In genomic region chr5:35129208-35129607, GRCm38 (mm10) we compare ENCODE assay signal across 11 mouse cellular contexts. TPM values are rescaled to one million over a fixed set of nuclear protein-coding genes. Genes with fewer than 3 reads are reported as not detected.
DNase-seq lines count a peak whose midpoint lies in the region; ATAC-seq lines count a peak whose summit lies in the region.
"Had no signal": no experiment of that assay in that cellular context is flagged by ENCODE, and none has a peak within 500 bp of the region (broad histone marks: within the 10 kb centered on the region; RNA-seq: fewer than 3 reads in every experiment).

No protein-coding gene starts in this region.

- no peak for ATAC-seq in megakaryocyte progenitor cell, adult 5-6 weeks (replicated peaks; ENCODE audit: poor library complexity)

- peak; percentile 35 for DNase-seq in cerebellum, adult 8-10 months
- no peak for DNase-seq in cerebellum, postnatal 36 days
- peak; percentile 77 for DNase-seq in layer of hippocampus, adult 11-12 months (ENCODE audit: low spot score)
- DNase-seq in layer of hippocampus, postnatal 25 days (ENCODE audit: extremely low spot score in 1 of 2, low spot score in 1 of 2), result no peak
- peak; percentile 61 to 81 for DNase-seq in left cerebral cortex, adult 9 months (ENCODE audit: low spot score in 2 of 2)
- DNase-seq in lung, postnatal 14 days, result no peak
- DNase-seq in adrenal gland, adult 18-20 months (ENCODE audit: low spot score in 2 of 2), result no peak
- DNase-seq: gastrocnemius, postnatal 36 days; heart, postnatal 10 days; kidney, postnatal 25 days had no signal

RNA-seq across cellular contexts. Expression of gene Lrpap1, which starts 23.6 kb away (rescaled TPM):
- 100 to 1,000 TPM; 146 to 151 TPM for total RNA-seq in layer of hippocampus, postnatal 25 days (2021)
- total RNA-seq in megakaryocyte progenitor cell, adult 5-6 weeks (2015), result 32.4 and 41.8 TPM in 2 replicates
- 66.7 and 69.5 TPM in 2 replicates for total RNA-seq in megakaryocyte progenitor cell, adult 5-6 weeks (2017)
- total RNA-seq in adrenal gland, adult 18-20 months (2021), result 100 to 1,000 TPM; 115 TPM

Comparison
In these comparisons a context has a peak if more than half of its experiments do, and no peak if none do; other contexts are left out.
1. DNase-seq: peak in cerebellum, adult 8-10 months (single experiment), layer of hippocampus, adult 11-12 months (single experiment) and left cerebral cortex, adult 9 months (2 of 2); none in cerebellum, postnatal 36 days (0 of 2), layer of hippocampus, postnatal 25 days (0 of 2), lung, postnatal 14 days (single experiment) and adrenal gland, adult 18-20 months (0 of 2).